8 mouse cellular contexts compared by ENCODE assay signal in the genomic region with DNA sequence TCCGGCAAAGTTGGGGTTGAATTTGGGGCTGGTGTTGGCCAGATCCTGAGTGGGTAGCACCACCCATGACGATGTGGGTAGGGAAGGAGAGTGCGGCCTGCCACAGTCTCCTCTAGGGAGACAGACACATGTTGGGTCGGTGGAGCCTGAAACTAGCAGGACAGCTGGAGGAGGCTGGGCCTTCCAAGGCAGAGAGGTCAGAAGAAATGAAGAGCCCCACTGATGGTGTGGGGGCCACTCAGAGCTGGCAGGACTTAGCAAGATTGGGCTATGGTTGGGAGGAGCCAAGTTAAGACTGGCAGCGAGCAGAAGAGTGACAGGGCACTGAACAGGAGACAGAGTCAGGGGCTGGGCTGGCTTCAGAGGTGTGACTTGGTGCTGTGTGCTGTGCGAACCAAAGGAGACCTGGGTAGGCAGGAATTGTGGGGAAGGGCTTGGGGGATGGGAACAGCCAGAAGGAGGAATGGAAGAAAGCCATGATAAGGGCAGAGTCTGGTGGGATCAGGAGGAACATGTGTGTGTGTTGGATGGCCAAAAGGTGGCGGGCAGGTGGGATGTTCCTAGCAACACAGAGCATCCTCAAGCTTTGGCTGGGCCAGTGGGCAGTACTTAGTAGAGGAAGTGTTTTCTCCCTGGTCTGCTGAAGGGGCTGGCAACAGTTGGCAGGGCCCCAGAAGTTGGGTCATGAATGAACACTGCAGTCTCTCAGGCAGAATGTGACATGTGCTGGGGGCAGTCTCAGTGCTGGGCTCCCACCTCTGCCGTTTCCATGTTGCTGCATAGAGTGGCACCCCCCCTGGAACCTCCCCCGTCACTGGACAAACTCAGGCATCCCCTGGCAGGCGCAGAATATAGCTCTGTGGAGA. TPM values are rescaled to one million over a fixed set of nuclear protein-coding genes. Genes with fewer than 3 reads are reported as not detected.
A peak's percentile ranks its signal among the peaks of the same experiment; 100 is the strongest.
DNase-seq lines count a peak whose midpoint lies in the region; ATAC-seq lines count a peak whose summit lies in the region.

No protein-coding gene starts in this region.

- H3K4me1 ChIP-seq in kidney, embryonic 14.5 days (ENCODE audit: control insufficient read depth, insufficient read depth, low read length) = peaks cover 54% of the 10 kb centered on the region
- peaks cover 31% of the 10 kb centered on the region for H3K4me1 ChIP-seq in embryonic facial prominence, embryonic 12.5 days
- H3K4me1 ChIP-seq in hindbrain, embryonic 16.5 days (ENCODE audit: control insufficient read depth, insufficient read depth, low read depth, low read length) = peaks cover 33% of the 10 kb centered on the region
- peaks cover 59% of the 10 kb centered on the region for H3K4me1 ChIP-seq in lung, embryonic 15.5 days

- ATAC-seq in kidney, embryonic 14.5 days (ENCODE audit: low FRiP score, low TSS enrichment) = no peak
- ATAC-seq in embryonic facial prominence, embryonic 12.5 days (ENCODE audit: insufficient number of reproducible peaks, insufficient read depth, low FRiP score, low TSS enrichment) = no peak
- peak; percentile 18; the same call in 1 of the 2 replicates for ATAC-seq in hindbrain, embryonic 16.5 days
- no peak for ATAC-seq in lung, embryonic 15.5 days (ENCODE audit: borderline replicate concordance, extremely low read depth, low FRiP score, low TSS enrichment)
- ATAC-seq in cerebellum, adult (ENCODE audit: insufficient number of reproducible peaks, low FRiP score, low TSS enrichment) = no peak

- WGBS in kidney, embryonic 14.5 days = 62% methylated on average over 10 of the region's 10 CpGs
- WGBS in embryonic facial prominence, embryonic 12.5 days = 81% methylated on average over 10 of the region's 10 CpGs
- 80% methylated on average over 10 of the region's 10 CpGs for WGBS in hindbrain, embryonic 16.5 days
- WGBS in lung, embryonic 15.5 days = 76% methylated on average over 10 of the region's 10 CpGs

- no peaks in the 10 kb centered on the region for H3K27me3 ChIP-seq in kidney, embryonic 14.5 days (ENCODE audit: control insufficient read depth, insufficient read depth, low read length)
- no peaks in the 10 kb centered on the region for H3K27me3 ChIP-seq in embryonic facial prominence, embryonic 12.5 days
- H3K27me3 ChIP-seq in hindbrain, embryonic 16.5 days (replicated peaks; ENCODE audit: control insufficient read depth, insufficient read depth, low read length) = no peaks in the 10 kb centered on the region
- no peaks in the 10 kb centered on the region for H3K27me3 ChIP-seq in lung, embryonic 15.5 days

- peak overlapping the region; percentile 63 for H3K27ac ChIP-seq in kidney, embryonic 14.5 days (ENCODE audit: low read depth, low read length)
- H3K27ac ChIP-seq in embryonic facial prominence, embryonic 12.5 days = peak overlapping the region; percentile 69
- H3K27ac ChIP-seq in hindbrain, embryonic 16.5 days (ENCODE audit: low read depth, low read length) = peak overlapping the region; percentile 49
- peak overlapping the region; percentile 74 for H3K27ac ChIP-seq in lung, embryonic 15.5 days

- H3K4me3 ChIP-seq in kidney, embryonic 14.5 days (ENCODE audit: low read length) = no peak overlapping the region
- no peak overlapping the region for H3K4me3 ChIP-seq in embryonic facial prominence, embryonic 12.5 days
- H3K4me3 ChIP-seq in hindbrain, embryonic 16.5 days (ENCODE audit: low read length) = no peak overlapping the region
- no peak overlapping the region for H3K4me3 ChIP-seq in lung, embryonic 15.5 days

- H3K9me3 ChIP-seq in kidney, embryonic 14.5 days (ENCODE audit: control insufficient read depth, low read length) = no peaks in the 10 kb centered on the region
- H3K9me3 ChIP-seq in embryonic facial prominence, embryonic 12.5 days = no peaks in the 10 kb centered on the region
- no peaks in the 10 kb centered on the region for H3K9me3 ChIP-seq in hindbrain, embryonic 16.5 days (ENCODE audit: control insufficient read depth, low read length)
- no peaks in the 10 kb centered on the region for H3K9me3 ChIP-seq in lung, embryonic 15.5 days

- DNase-seq in kidney, adult 9 months = no peak
- DNase-seq in embryo, embryonic 10 days (ENCODE audit: low spot score) = no peak
- no peak for DNase-seq in ovary, postnatal 36 days (ENCODE audit: low spot score)

- H3K36me3 ChIP-seq in kidney, embryonic 14.5 days (ENCODE audit: control insufficient read depth, insufficient read depth, low read length) = 0 out of 2 replicates have a peak, but pooled peaks cover 2% of the 10 kb centered on the region
- no peaks in the 10 kb centered on the region for H3K36me3 ChIP-seq in embryonic facial prominence, embryonic 12.5 days
- no peaks in the 10 kb centered on the region for H3K36me3 ChIP-seq in hindbrain, embryonic 16.5 days (ENCODE audit: control insufficient read depth, insufficient read depth, low read length)
- H3K36me3 ChIP-seq in lung, embryonic 15.5 days = no peaks in the 10 kb centered on the region; the same call in 1 of the 2 replicates

- H3K4me2 ChIP-seq in kidney, embryonic 14.5 days (replicated peaks; ENCODE audit: low read depth, low read length) = no peak overlapping the region
- no peak overlapping the region for H3K4me2 ChIP-seq in embryonic facial prominence, embryonic 12.5 days (replicated peaks)
- no peak overlapping the region for H3K4me2 ChIP-seq in hindbrain, embryonic 16.5 days (ENCODE audit: low read length)
- H3K4me2 ChIP-seq in lung, embryonic 15.5 days = no peak overlapping the region

- no peak overlapping the region; the same call in 1 of the 2 replicates for H3K9ac ChIP-seq in kidney, embryonic 14.5 days (ENCODE audit: low read depth, low read length)
- H3K9ac ChIP-seq in embryonic facial prominence, embryonic 12.5 days = no peak overlapping the region
- H3K9ac ChIP-seq in hindbrain, embryonic 16.5 days (ENCODE audit: low read depth, low read length) = no peak overlapping the region
- H3K9ac ChIP-seq in lung, embryonic 15.5 days = no peak overlapping the region

RNA-seq across cellular contexts. Expression of gene Gpr146, which starts 10.1 kb away (rescaled TPM):
- 2.7 and 3.1 TPM in 2 replicates for polyA plus RNA-seq in kidney, embryonic 14.5 days (2014; fragmentation: Nextera tagmentation; extraction: Ambion mirVana)
- polyA plus RNA-seq in embryonic facial prominence, embryonic 12.5 days (2016; fragmentation: Nextera tagmentation; extraction: Ambion mirVana) = 1.7 and 1.9 TPM in 2 replicates
- 3.1 and 4.0 TPM in 2 replicates for polyA plus RNA-seq in hindbrain, embryonic 16.5 days (2015; fragmentation: Nextera tagmentation; extraction: Ambion mirVana)
- 5.2 and 6.3 TPM in 2 replicates for polyA plus RNA-seq in lung, embryonic 15.5 days (2015; fragmentation: Nextera tagmentation; extraction: Ambion mirVana)

RNA-seq across cellular contexts. Expression of gene C130050O18Rik, which starts 17.5 kb away (rescaled TPM):
- polyA plus RNA-seq in kidney, embryonic 14.5 days (2014; fragmentation: Nextera tagmentation; extraction: Ambion mirVana) = 0.47 and 0.77 TPM in 2 replicates
- 0.77 and 1.2 TPM in 2 replicates for polyA plus RNA-seq in embryonic facial prominence, embryonic 12.5 days (2016; fragmentation: Nextera tagmentation; extraction: Ambion mirVana)
- 0.26 and 0.64 TPM in 2 replicates for polyA plus RNA-seq in hindbrain, embryonic 16.5 days (2015; fragmentation: Nextera tagmentation; extraction: Ambion mirVana)
- polyA plus RNA-seq in lung, embryonic 15.5 days (2015; fragmentation: Nextera tagmentation; extraction: Ambion mirVana) = 0.86 and 1.0 TPM in 2 replicates

RNA-seq across cellular contexts. Expression of gene Cyp2w1, which starts 35.1 kb away (rescaled TPM):
- polyA plus RNA-seq in kidney, embryonic 14.5 days (2014; fragmentation: Nextera tagmentation; extraction: Ambion mirVana) = not detected in 2 replicates
- polyA plus RNA-seq in embryonic facial prominence, embryonic 12.5 days (2016; fragmentation: Nextera tagmentation; extraction: Ambion mirVana) = 2.6 and 4.1 TPM in 2 replicates
- not detected in 2 replicates for polyA plus RNA-seq in hindbrain, embryonic 16.5 days (2015; fragmentation: Nextera tagmentation; extraction: Ambion mirVana)
- polyA plus RNA-seq in lung, embryonic 15.5 days (2015; fragmentation: Nextera tagmentation; extraction: Ambion mirVana) = 0.10 TPM in 1 of 2 replicates, not detected in the other

RNA-seq across cellular contexts. Expression of gene Gper1, which starts 35.4 kb away (rescaled TPM):
- polyA plus RNA-seq in kidney, embryonic 14.5 days (2014; fragmentation: Nextera tagmentation; extraction: Ambion mirVana) = 2.6 and 3.4 TPM in 2 replicates
- polyA plus RNA-seq in embryonic facial prominence, embryonic 12.5 days (2016; fragmentation: Nextera tagmentation; extraction: Ambion mirVana) = 1.6 and 1.8 TPM in 2 replicates
- 7.8 and 9.4 TPM in 2 replicates for polyA plus RNA-seq in hindbrain, embryonic 16.5 days (2015; fragmentation: Nextera tagmentation; extraction: Ambion mirVana)
- 6.1 and 6.6 TPM in 2 replicates for polyA plus RNA-seq in lung, embryonic 15.5 days (2015; fragmentation: Nextera tagmentation; extraction: Ambion mirVana)

RNA-seq across cellular contexts. Expression of gene Cox19, which starts 36.3 kb away (rescaled TPM):
- 105 and 119 TPM in 2 replicates for polyA plus RNA-seq in kidney, embryonic 14.5 days (2014; fragmentation: Nextera tagmentation; extraction: Ambion mirVana)
- polyA plus RNA-seq in embryonic facial prominence, embryonic 12.5 days (2016; fragmentation: Nextera tagmentation; extraction: Ambion mirVana) = 110 and 112 TPM in 2 replicates
- polyA plus RNA-seq in hindbrain, embryonic 16.5 days (2015; fragmentation: Nextera tagmentation; extraction: Ambion mirVana) = 95.1 and 98.6 TPM in 2 replicates
- polyA plus RNA-seq in lung, embryonic 15.5 days (2015; fragmentation: Nextera tagmentation; extraction: Ambion mirVana) = 89.6 and 92.9 TPM in 2 replicates
